Mouse (Mus musculus) hindbrain, embryonic 11.5 days (tissue): ENCODE measurements around the gene Cort. TPM values are rescaled to one million over a fixed set of nuclear protein-coding genes. Genes with fewer than 3 reads are reported as not detected.

Experiments used
- ATAC-seq: fragments of 200-750 bp; cut with Nextera tagmentation; 2 replicates; pipeline ENCODE4 v1.8.0; 2017; ENCODE audit warnings: mild to moderate bottlenecking, moderate TSS enrichment, moderate library complexity; ENCODE audit not compliant: low FRiP score
- DNase-seq: peaks from one replicate; pipeline ENCODE4 v3.0.0-alpha.2; 2015; ENCODE audit warnings: low spot score
- H3K27ac ChIP-seq: fragments of 300-500 bp; sonication (generic); 2 replicates; pipeline ENCODE4 v1.5.1; 2014; ENCODE audit warnings: mild to moderate bottlenecking, low read depth, low read length
- H3K27me3 ChIP-seq: fragments of 300-500 bp; sonication (generic); 2 replicates; pipeline ENCODE4 v1.6.1; 2014; ENCODE audit warnings: mild to moderate bottlenecking, low read length, moderate library complexity, mixed read lengths; ENCODE audit not compliant: control insufficient read depth, insufficient read depth
- H3K36me3 ChIP-seq: fragments of 300-500 bp; sonication (generic); 2 replicates; pipeline ENCODE4 v1.6.1; 2014; ENCODE audit warnings: mild to moderate bottlenecking, low read length, moderate library complexity, mixed read lengths; ENCODE audit not compliant: control insufficient read depth, insufficient read depth
- H3K4me1 ChIP-seq: fragments of 300-500 bp; sonication (generic); replicated peaks from 2 replicates; pipeline ENCODE4 v1.6.1; 2014; ENCODE audit warnings: low read length, mixed read lengths; ENCODE audit not compliant: control insufficient read depth, insufficient read depth
- H3K4me2 ChIP-seq: fragments of 300-500 bp; sonication (generic); replicated peaks from 2 replicates; pipeline ENCODE4 v1.6.1; 2014; ENCODE audit warnings: mild to moderate bottlenecking, low read depth, low read length
- H3K4me3 ChIP-seq: fragments of 300-500 bp; sonication (generic); 2 replicates; pipeline ENCODE4 v1.5.1; 2014; ENCODE audit warnings: low read depth, low read length
- H3K9ac ChIP-seq: fragments of 300-500 bp; sonication (generic); 2 replicates; pipeline ENCODE4 v1.6.1; 2014; ENCODE audit warnings: low read depth, low read length
- H3K9me3 ChIP-seq: fragments of 300-500 bp; sonication (generic); 2 replicates; pipeline ENCODE4 v1.6.1; 2016; ENCODE audit warnings: low read length; ENCODE audit not compliant: control insufficient read depth
- WGBS: fragments of 180-500 bp; shearing (Covaris S2); extraction: QIAGEN DNeasy Blood & Tissue Kit; methylation state at CpG from one replicate; pipeline ENCODE4 v1.1.7; 2014; 5-methylcytosine and 5-hydroxymethylcytosine counted together
- polyA plus RNA-seq: library from polyadenylated mRNA; unstranded; fragments of >200 nt; fragmentation: Nextera tagmentation; extraction: Ambion mirVana; gene quantifications from 2 replicates; pipeline ENCODE4 v1.2.1, GENCODE M21; 2014

Cort gene
- polyA plus RNA-seq, 1 experiment from 2014 or later = 0.36 TPM

GRCm38 (mm10) chr4:149150721-149151120 lies 24.2 kb upstream of the Cort start:
- 93% methylated on average over 11 of the region's 11 CpGs for WGBS
- ATAC-seq (no peak), DNase-seq (no peak)
- Histone ChIP-seq H3K9ac (no peak overlapping the region), H3K4me2 (no peak overlapping the region), H3K27ac (no peak overlapping the region), H3K27me3 (no peaks in the 10 kb centered on the region), H3K9me3 (no peaks in the 10 kb centered on the region), H3K36me3 (peaks cover 24% of the 10 kb centered on the region), H3K4me1 (no peaks in the 10 kb centered on the region), H3K4me3 (no peak overlapping the region)

GRCm38 (mm10) chr4:149150256-149150655 lies 23.7 kb upstream of the Cort start:
- DNase-seq = no peak
- 64% methylated on average over 11 of the region's 11 CpGs for WGBS

GRCm38 (mm10) chr4:149149611-149150010 lies 23.0 kb upstream of the Cort start:
- H3K9me3 ChIP-seq = no peaks in the 10 kb centered on the region
- no peaks in the 10 kb centered on the region for H3K27me3 ChIP-seq
- H3K9ac ChIP-seq = no peak overlapping the region
- H3K4me3 ChIP-seq = no peak overlapping the region
- DNase-seq (no peak), ATAC-seq (no peak)
- peaks cover 17% of the 10 kb centered on the region for H3K36me3 ChIP-seq
- no peak overlapping the region for H3K4me2 ChIP-seq
- H3K27ac ChIP-seq = no peak overlapping the region
- H3K4me1 ChIP-seq = no peaks in the 10 kb centered on the region
- 68% methylated on average over 7 of the region's 7 CpGs for WGBS

More at GRCm38 (mm10) chr4:149150256-149150655, 23.7 kb upstream of the Cort start:
- H3K9me3 ChIP-seq = no peaks in the 10 kb centered on the region
- no peak overlapping the region for H3K27ac ChIP-seq
- no peak overlapping the region for H3K4me3 ChIP-seq
- no peaks in the 10 kb centered on the region for H3K4me1 ChIP-seq
- H3K36me3 ChIP-seq = peaks cover 22% of the 10 kb centered on the region
- H3K27me3 ChIP-seq = no peaks in the 10 kb centered on the region
- no peak for ATAC-seq
- no peak overlapping the region for H3K4me2 ChIP-seq
- no peak overlapping the region for H3K9ac ChIP-seq

GRCm38 (mm10) chr4:149149196-149149595 lies 22.6 kb upstream of the Cort start:
- no peak overlapping the region for H3K9ac ChIP-seq
- H3K4me3 ChIP-seq = no peak overlapping the region
- H3K27ac ChIP-seq = no peak overlapping the region
- DNase-seq = no peak
- no peaks in the 10 kb centered on the region for H3K4me1 ChIP-seq
- H3K4me2 ChIP-seq = no peak overlapping the region
- H3K9me3 ChIP-seq = no peaks in the 10 kb centered on the region
- H3K36me3 ChIP-seq = peaks cover 16% of the 10 kb centered on the region
- WGBS = 86% methylated on average over 9 of the region's 9 CpGs
- H3K27me3 ChIP-seq = no peaks in the 10 kb centered on the region
- no peak for ATAC-seq

- H3K4me1 ChIP-seq = no peaks in the 10 kb centered on the region
- no peak for DNase-seq
- H3K9ac ChIP-seq = no peak overlapping the region
- 77% methylated on average over 4 of the region's 4 CpGs for WGBS
- ATAC-seq = no peak
- H3K4me3 ChIP-seq = no peak overlapping the region
- H3K27me3 ChIP-seq = no peaks in the 10 kb centered on the region
- H3K27ac ChIP-seq = no peak overlapping the region
- H3K4me2 ChIP-seq = no peak overlapping the region
- peaks cover 8% of the 10 kb centered on the region for H3K36me3 ChIP-seq
- H3K9me3 ChIP-seq = no peaks in the 10 kb centered on the region
Observed at GRCm38 (mm10) chr4:149148084-149148483, 21.5 kb upstream of the Cort start.

GRCm38 (mm10) chr4:149147528-149147927 lies 21.0 kb upstream of the Cort start:
- 89% methylated on average over 7 of the region's 7 CpGs for WGBS
- Histone ChIP-seq H3K4me2 (no peak overlapping the region), H3K27ac (no peak overlapping the region), H3K9ac (no peak overlapping the region), H3K4me1 (no peaks in the 10 kb centered on the region), H3K27me3 (no peaks in the 10 kb centered on the region), H3K9me3 (no peaks in the 10 kb centered on the region), H3K4me3 (no peak overlapping the region), H3K36me3 (peaks cover 5% of the 10 kb centered on the region)
- ATAC-seq (no peak), DNase-seq (no peak)

- Histone ChIP-seq H3K27ac (no peak overlapping the region), H3K4me1 (no peaks in the 10 kb centered on the region), H3K4me3 (no peak overlapping the region), H3K36me3 (no peaks in the 10 kb centered on the region), H3K9me3 (no peaks in the 10 kb centered on the region), H3K9ac (no peak overlapping the region), H3K27me3 (no peaks in the 10 kb centered on the region), H3K4me2 (no peak overlapping the region)
- DNase-seq (no peak), ATAC-seq (no peak)
- 77% methylated on average over 4 of the region's 4 CpGs for WGBS
Observed at GRCm38 (mm10) chr4:149145151-149145550, 18.6 kb upstream of the Cort start.

- 8% methylated on average over 3 of the region's 3 CpGs for WGBS
- Histone ChIP-seq H3K9me3 (no peaks in the 10 kb centered on the region), H3K9ac (no peak overlapping the region), H3K36me3 (no peaks in the 10 kb centered on the region), H3K27ac (no peak overlapping the region), H3K4me3 (no peak overlapping the region), H3K4me2 (no peak overlapping the region), H3K4me1 (no peaks in the 10 kb centered on the region), H3K27me3 (no peaks in the 10 kb centered on the region)
- peak; percentile 93 for DNase-seq
- peak; percentile 82 for ATAC-seq
Observed at GRCm38 (mm10) chr4:149144459-149144858, 17.9 kb upstream of the Cort start.

GRCm38 (mm10) chr4:149143594-149143993 lies 17.0 kb upstream of the Cort start:
- no peak overlapping the region for H3K9ac ChIP-seq
- H3K4me2 ChIP-seq = no peak overlapping the region
- H3K9me3 ChIP-seq = no peaks in the 10 kb centered on the region
- no peaks in the 10 kb centered on the region for H3K36me3 ChIP-seq
- no peak overlapping the region for H3K27ac ChIP-seq
- no peak for ATAC-seq
- 30% methylated on average over 4 of the region's 4 CpGs for WGBS
- DNase-seq = no peak
- H3K4me3 ChIP-seq = no peak overlapping the region
- H3K27me3 ChIP-seq = no peaks in the 10 kb centered on the region
- no peaks in the 10 kb centered on the region for H3K4me1 ChIP-seq
